Mouse (Mus musculus) brain, embryonic 14.5 days (tissue): Measurements from ENCODE around the gene Grhpr.
"Not testable (repeated sequence)": the region's sequence is repeated elsewhere in the genome, so short reads cannot be mapped to it uniquely, and the experiment has no call there.

Source experiments
- CTCF ChIP-seq: fragments of 200-500 bp; IDR thresholded peaks from 2 replicates; pipeline ENCODE4 v1.5.1; 2012; ENCODE audit warnings: inconsistent platforms, mild to moderate bottlenecking, moderate library complexity, borderline replicate concordance; ENCODE audit not compliant: insufficient read depth, insufficient read length; ENCODE audit errors: extremely low read depth
- POLR2A ChIP-seq: fragments of 200-500 bp; IDR thresholded peaks from 2 replicates; pipeline ENCODE4 v1.6.1; 2012; ENCODE audit warnings: mild to moderate bottlenecking, inconsistent platforms, borderline replicate concordance; ENCODE audit not compliant: poor library complexity, insufficient read depth, insufficient read length, severe bottlenecking; ENCODE audit errors: extremely low read depth

GRCm38 (mm10) chr4:44946126-44946525 lies 35.1 kb upstream of the Grhpr start:
- not testable (repeated sequence) for TF ChIP-seq CTCF, POLR2A
